Mouse (Mus musculus): ENCODE measurements at regions not wholly inside any gene's neighbourhood (a gene's known extent, or its start where the extent isn't known, plus 50 kb on each side); places are given as distances from the start of the nearest gene placed in this dataset.

DNA sequence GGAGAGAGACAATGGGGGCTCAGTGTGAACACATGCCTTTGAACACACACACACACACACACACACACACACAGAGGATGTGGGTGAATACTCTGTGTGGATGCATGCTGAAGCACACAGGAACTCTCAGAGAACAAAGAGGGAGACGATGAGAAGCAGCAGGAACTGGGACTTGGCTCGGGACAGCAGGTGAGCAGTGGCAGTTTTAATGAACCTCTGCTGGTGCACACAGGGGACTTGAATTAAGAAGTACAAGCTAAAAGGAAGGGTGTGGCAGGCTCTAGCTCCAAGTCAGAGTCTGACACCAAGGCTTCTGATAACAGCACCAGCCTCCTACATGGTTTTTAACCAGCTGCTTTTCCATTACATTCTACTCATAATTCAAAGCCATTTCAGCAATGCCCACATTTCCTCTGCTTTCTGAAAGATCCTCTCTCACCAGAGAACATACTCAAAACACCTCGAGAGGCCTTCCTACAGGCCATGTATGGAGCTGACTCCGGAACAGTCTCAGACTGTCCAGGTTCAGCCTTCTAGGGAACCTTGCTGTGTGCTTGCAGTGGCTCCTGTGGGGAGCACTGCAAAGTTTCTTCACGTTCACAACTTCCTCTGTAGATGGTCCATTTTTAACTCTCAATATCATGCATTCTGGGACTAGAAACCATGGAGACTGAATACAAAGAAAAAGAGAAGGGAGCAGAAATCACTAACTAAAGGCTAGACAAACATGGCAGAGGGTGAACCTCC is 206.9 kb upstream of the Smim15 start:
- Histone ChIP-seq H3K27me3 (no peaks in the 10 kb centered on the region), H3K4me1 (peaks cover 31% of the 10 kb centered on the region), H3K4me3 (no peak overlapping the region), H3K9me3 (no peaks in the 10 kb centered on the region), H3K36me3 (no peaks in the 10 kb centered on the region), H3K27ac (replicated peaks) (no peak overlapping the region), H3K9ac (replicated peaks) (no peak overlapping the region), H3K4me2 (replicated peaks) (no peak overlapping the region)
- ATAC-seq (replicated peaks) = no peak
- 43% methylated on average over 5 of the region's 5 CpGs for WGBS

DNA sequence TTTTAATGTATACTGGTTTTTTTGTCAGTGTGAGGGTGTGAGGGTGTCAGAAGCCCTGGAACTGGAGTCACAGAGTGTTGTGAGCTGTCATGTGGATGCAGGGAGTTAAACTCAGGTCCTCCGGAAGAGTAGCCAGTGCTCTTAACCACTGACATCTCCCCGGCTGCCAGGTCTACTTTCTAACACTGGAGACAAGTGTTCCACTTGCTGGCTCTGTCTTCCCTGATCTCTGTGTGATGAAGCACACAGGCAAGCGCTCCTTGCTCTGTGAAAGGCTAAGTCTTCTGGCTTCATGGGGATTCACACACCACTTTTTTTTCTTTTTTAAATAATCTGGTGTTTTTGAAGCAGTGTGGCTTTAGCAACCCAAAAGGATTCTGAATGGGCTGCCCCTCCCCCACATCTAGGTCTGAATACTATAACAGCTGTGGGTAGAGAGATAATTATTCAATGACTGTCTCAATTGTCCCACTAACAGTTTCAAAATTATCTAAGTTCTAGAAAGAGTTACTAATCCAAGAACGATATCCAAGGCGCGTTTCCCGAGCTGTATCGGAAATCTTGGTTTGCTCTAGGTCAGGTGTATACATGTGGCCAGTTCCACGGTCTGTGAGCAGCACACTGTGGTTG is 208.4 kb upstream of the Smim15 start:
- no peaks in the 10 kb centered on the region for H3K36me3 ChIP-seq
- H3K4me3 ChIP-seq = no peak overlapping the region
- ATAC-seq (replicated peaks) = no peak
- H3K9ac ChIP-seq (replicated peaks) = no peak overlapping the region
- H3K4me1 ChIP-seq = peaks cover 46% of the 10 kb centered on the region
- 42% methylated on average over 9 of the region's 9 CpGs for WGBS
- no peak overlapping the region for H3K4me2 ChIP-seq (replicated peaks)
- H3K27me3 ChIP-seq = no peaks in the 10 kb centered on the region
- H3K9me3 ChIP-seq = no peaks in the 10 kb centered on the region
- H3K27ac ChIP-seq (replicated peaks) = no peak overlapping the region

DNA sequence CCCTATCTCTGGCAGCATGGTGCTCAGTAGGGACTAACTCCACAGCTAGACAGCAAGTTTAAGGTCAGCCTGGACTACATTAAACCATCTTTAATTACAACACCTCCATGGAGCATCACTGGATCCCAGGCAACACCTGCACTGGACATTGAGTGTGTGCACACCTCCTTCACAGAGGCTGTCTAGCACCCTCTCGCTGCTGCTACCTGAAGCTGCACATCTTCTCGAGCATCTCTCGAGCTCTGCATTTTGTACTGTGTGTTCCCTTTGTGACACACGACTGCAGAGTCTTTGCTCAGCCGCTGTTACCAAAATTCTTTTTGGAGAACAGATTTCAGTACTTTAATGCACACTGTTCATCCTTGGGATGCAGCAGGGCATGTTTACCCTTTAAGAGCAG is 212.2 kb upstream of the Smim15 start:
- H3K27ac ChIP-seq (replicated peaks) = no peak overlapping the region
- peaks cover 45% of the 10 kb centered on the region for H3K4me1 ChIP-seq
- no peak overlapping the region for H3K4me3 ChIP-seq
- H3K27me3 ChIP-seq = no peaks in the 10 kb centered on the region
- peak; percentile 34 for ATAC-seq (replicated peaks)
- 48% methylated on average over 5 of the region's 5 CpGs for WGBS
- no peak overlapping the region for H3K4me2 ChIP-seq (replicated peaks)
- H3K36me3 ChIP-seq = no peaks in the 10 kb centered on the region
- no peaks in the 10 kb centered on the region for H3K9me3 ChIP-seq
- no peak overlapping the region for H3K9ac ChIP-seq (replicated peaks)

DNA sequence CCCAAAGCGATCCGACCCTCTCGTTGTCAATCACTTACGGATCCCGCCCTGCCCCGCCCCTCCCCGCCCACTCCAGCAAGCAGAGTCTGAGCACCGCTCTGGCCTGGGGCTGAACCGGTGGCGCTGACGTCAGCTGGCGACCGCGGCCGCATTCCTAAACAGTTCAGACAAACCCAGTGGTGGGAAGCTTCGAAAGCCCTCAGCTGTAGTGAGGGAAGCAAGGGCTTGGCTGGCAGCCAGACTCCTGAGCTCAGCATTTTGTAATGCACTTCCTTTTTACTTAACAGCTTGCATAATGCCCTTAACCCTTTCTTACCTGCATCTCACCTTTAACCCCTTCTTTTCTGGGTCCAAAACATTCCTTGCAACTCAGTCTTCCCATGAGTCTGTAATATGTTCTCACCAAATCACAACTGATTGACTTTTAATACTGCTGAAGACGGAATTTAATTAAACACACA is 213.0 kb upstream of the Smim15 start:
- H3K9ac ChIP-seq (replicated peaks) = no peak overlapping the region
- H3K27me3 ChIP-seq = no peaks in the 10 kb centered on the region
- peak overlapping the region; percentile 24 for H3K4me3 ChIP-seq
- peak overlapping the region; percentile 43 for H3K4me2 ChIP-seq (replicated peaks)
- H3K27ac ChIP-seq (replicated peaks) = no peak overlapping the region
- WGBS = 1% methylated on average over 17 of the region's 17 CpGs
- no peaks in the 10 kb centered on the region for H3K36me3 ChIP-seq
- ATAC-seq (replicated peaks) = peak; percentile 99
- H3K4me1 ChIP-seq = peaks cover 40% of the 10 kb centered on the region
- H3K9me3 ChIP-seq = no peaks in the 10 kb centered on the region

DNA sequence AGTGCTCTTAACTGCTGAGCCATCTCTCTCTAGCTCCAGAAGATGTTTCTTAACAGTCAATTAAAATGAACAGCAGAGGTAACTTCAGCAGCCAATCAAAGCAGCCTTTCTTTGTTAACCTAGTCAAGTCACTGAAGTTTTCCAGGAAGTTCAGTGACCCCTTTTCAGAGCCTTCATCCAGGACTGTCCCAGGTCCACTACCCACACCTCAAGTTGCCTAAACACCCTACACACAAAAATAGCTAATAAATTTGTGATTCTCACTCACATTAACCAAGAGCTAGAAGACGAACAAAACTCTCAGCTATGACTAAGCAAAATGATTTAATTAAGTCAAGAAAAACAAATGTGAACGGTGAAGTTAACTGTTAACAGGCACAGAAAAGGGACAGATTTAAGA is 214.0 kb upstream of the Smim15 start:
- Histone ChIP-seq H3K36me3 (no peaks in the 10 kb centered on the region), H3K4me1 (peaks cover 32% of the 10 kb centered on the region), H3K9me3 (no peaks in the 10 kb centered on the region), H3K9ac (replicated peaks) (no peak overlapping the region), H3K4me2 (replicated peaks) (no peak overlapping the region), H3K4me3 (no peak overlapping the region), H3K27ac (replicated peaks) (no peak overlapping the region), H3K27me3 (no peaks in the 10 kb centered on the region)
- no peak for ATAC-seq (replicated peaks)
- WGBS = 59% methylated on average over 2 of the region's 2 CpGs

DNA sequence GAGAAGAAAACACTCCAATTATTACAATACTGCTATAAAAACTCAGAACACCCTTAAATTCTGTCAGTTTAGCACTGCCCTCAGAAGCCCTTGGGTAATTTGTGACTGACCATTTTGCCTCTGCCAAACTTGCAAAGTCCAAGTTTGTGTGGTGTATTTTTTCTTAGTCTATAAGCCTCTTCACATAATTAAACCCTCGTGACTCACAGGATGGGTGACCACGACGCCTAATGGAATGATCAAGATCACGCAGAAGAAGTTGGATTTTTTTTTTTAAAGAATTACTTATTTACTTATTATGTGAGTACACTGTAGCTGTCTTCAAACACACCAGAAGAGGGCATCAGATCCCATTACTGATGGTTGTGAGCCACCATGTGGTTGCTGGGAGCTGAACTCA is 214.4 kb upstream of the Smim15 start:
- no peak overlapping the region for H3K27ac ChIP-seq (replicated peaks)
- ATAC-seq (replicated peaks) = no peak
- no peaks in the 10 kb centered on the region for H3K9me3 ChIP-seq
- H3K9ac ChIP-seq (replicated peaks) = no peak overlapping the region
- H3K4me3 ChIP-seq = no peak overlapping the region
- H3K4me2 ChIP-seq (replicated peaks) = no peak overlapping the region
- peaks cover 29% of the 10 kb centered on the region for H3K4me1 ChIP-seq
- no peaks in the 10 kb centered on the region for H3K27me3 ChIP-seq
- WGBS = 93% methylated on average over 4 of the region's 4 CpGs
- H3K36me3 ChIP-seq = no peaks in the 10 kb centered on the region

DNA sequence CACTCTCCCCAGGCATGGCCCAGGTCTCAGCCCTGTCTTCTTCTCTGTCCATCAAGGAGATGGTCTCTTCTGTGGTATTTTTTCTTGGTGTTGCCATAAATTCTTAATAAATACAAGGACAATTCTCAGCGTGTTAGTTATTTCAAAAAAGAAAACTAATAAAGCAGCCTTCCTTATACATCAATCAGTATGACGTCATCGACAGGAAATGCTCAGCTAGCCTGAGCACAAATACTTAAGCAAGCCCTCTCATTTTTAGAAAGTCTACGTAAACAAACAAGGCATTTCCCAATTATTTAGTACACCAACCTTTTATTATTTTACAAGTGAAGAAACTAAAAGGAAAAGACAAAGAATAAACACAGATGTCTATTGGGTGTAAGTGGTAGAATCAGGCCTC is 218.6 kb upstream of the Smim15 start:
- no peaks in the 10 kb centered on the region for H3K36me3 ChIP-seq
- H3K9me3 ChIP-seq = no peaks in the 10 kb centered on the region
- no peak overlapping the region for H3K9ac ChIP-seq (replicated peaks)
- H3K4me1 ChIP-seq = peaks cover 20% of the 10 kb centered on the region
- no peak overlapping the region for H3K4me2 ChIP-seq (replicated peaks)
- WGBS = 93% methylated on average over 4 of the region's 4 CpGs
- no peaks in the 10 kb centered on the region for H3K27me3 ChIP-seq
- no peak for ATAC-seq (replicated peaks)
- no peak overlapping the region for H3K27ac ChIP-seq (replicated peaks)
- H3K4me3 ChIP-seq = no peak overlapping the region

DNA sequence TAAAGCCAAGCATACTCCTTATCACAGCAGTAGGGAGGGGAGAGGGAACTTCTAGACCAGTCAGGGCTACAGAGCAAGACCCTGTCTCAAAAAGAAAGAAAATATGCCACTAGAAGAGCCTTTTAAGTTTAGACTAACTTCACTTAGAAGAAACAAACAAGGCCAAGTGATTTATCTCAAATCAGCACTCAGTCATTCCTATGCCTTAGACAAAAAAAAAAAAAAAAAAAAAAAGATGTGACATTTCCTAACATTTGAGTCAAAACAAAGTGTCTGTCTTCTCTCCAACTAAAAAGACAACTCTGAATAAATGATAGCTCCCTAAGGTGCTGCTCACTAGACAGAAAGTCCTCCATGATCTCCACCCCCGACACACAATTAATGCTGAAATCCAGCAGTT is 220.9 kb upstream of the Smim15 start:
- Histone ChIP-seq H3K4me2 (replicated peaks) (no peak overlapping the region), H3K9me3 (no peaks in the 10 kb centered on the region), H3K9ac (replicated peaks) (no peak overlapping the region), H3K27ac (replicated peaks) (no peak overlapping the region), H3K4me3 (no peak overlapping the region), H3K36me3 (no peaks in the 10 kb centered on the region), H3K4me1 (peaks cover 23% of the 10 kb centered on the region), H3K27me3 (no peaks in the 10 kb centered on the region)
- no peak for ATAC-seq (replicated peaks)
- WGBS = 67% methylated on average over 1 of the region's 1 CpGs

DNA sequence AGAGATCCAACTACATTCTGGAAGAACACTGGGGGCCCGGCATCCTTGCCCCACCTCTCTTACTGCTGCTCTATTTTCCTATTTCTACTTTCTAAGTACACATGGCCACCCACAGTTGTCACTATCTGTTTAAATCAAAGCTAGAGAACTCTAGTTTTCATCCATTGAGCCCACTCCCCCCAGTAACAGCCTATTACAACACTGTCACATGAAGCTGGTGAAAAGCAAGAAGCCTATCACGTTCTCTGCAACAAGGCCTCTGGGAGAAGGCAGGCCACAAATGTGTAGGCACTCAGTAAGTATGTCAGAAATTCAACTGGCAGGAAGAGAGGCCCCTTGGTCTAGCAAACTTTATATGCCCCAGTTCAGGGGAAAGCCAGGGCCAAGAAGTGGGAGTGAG is 222.0 kb upstream of the Smim15 start:
- Histone ChIP-seq H3K4me3 (no peak overlapping the region), H3K9me3 (no peaks in the 10 kb centered on the region), H3K27me3 (no peaks in the 10 kb centered on the region), H3K4me1 (peaks cover 18% of the 10 kb centered on the region), H3K9ac (replicated peaks) (no peak overlapping the region), H3K36me3 (no peaks in the 10 kb centered on the region), H3K27ac (replicated peaks) (no peak overlapping the region), H3K4me2 (replicated peaks) (no peak overlapping the region)
- ATAC-seq (replicated peaks) = no peak
- 84% methylated on average over 2 of the region's 2 CpGs for WGBS

DNA sequence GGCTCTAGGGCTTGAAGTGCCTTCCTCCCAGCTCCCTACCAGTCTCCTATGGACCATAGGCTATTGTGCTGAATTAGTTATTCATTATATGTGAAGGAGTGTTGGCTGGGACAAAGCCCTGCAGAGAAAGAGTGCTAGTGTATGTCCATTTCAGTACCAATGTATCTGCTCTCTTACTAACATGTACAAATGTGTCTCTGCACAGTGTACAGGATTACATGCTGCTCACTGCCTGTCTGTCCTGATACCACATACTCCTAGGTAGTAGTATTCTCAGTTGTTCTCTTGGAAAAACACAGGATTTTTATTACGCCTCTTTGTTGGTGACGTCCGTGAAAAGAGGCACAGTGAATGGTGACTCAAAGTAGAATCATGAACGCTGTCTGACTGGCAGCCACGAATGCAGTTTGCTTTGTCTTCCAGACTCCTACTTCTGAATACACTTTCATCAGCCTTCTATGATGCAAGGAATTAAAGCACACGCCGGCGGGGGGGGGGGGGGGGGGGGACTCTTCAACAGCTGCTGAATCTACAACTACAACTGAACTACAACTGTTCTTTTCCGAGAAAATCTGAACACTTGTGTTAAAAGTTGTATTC is 230.6 kb upstream of the Smim15 start:
- H3K36me3 ChIP-seq = no peaks in the 10 kb centered on the region
- H3K27ac ChIP-seq (replicated peaks) = no peak overlapping the region
- no peak overlapping the region for H3K4me2 ChIP-seq (replicated peaks)
- H3K4me3 ChIP-seq = no peak overlapping the region
- peaks cover 50% of the 10 kb centered on the region for H3K4me1 ChIP-seq
- H3K9ac ChIP-seq (replicated peaks) = no peak overlapping the region
- peak; percentile 25 for ATAC-seq (replicated peaks)
- no peaks in the 10 kb centered on the region for H3K9me3 ChIP-seq
- no peaks in the 10 kb centered on the region for H3K27me3 ChIP-seq
- 11% methylated on average over 9 of the region's 9 CpGs for WGBS

DNA sequence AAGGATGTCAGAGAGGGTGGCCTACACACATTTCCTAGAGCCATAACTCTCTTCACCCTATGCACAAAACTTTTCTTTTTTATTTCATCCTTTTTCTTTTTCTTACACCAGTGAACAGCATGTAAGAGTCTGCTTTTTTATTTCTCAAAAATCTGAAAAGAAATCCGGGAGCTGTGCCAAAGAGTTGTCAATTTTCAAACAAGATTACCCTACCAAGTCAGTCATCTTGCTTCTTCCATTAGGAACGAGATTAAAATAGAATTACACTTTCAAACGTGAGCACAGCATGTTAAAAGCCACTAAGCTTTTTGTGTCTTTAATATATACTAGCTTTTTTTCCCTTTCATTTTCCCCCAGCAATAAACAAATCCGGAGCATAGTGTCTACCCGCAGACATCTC is 232.2 kb upstream of the Smim15 start:
- Histone ChIP-seq H3K4me3 (no peak overlapping the region), H3K4me1 (peaks cover 46% of the 10 kb centered on the region), H3K9ac (replicated peaks) (no peak overlapping the region), H3K27ac (replicated peaks) (peak overlapping the region; percentile 59), H3K36me3 (no peaks in the 10 kb centered on the region), H3K9me3 (no peaks in the 10 kb centered on the region), H3K27me3 (no peaks in the 10 kb centered on the region), H3K4me2 (replicated peaks) (no peak overlapping the region)
- 0 out of 2 replicates have a peak, but pooled peaks have one; percentile 12 for ATAC-seq (replicated peaks)
- WGBS = 17% methylated on average over 5 of the region's 5 CpGs

DNA sequence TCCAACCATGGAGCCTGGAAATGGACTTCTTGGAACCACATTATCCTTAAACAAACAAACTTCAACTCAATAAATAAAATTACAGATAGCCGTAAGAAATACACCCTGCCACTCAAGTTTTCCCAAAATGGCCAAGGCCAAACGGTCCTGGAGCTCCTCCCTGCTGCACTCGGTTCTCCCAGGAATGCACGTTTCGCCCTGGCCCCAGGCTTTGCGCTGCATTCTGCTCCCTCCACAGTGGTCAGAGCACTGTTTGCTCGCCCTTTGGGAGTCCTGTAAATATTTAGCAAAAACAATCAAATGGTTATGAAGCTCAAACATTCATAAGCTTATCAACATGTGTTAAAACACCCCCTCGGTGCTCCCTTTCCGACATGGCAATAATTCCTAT is 233.4 kb upstream of the Smim15 start:
- no peaks in the 10 kb centered on the region for H3K9me3 ChIP-seq
- WGBS = 89% methylated on average over 9 of the region's 9 CpGs
- ATAC-seq (replicated peaks) = no peak

More for the DNA sequence above, 233.4 kb upstream of the Smim15 start:
- Histone ChIP-seq H3K9ac (replicated peaks) (no peak overlapping the region), H3K4me3 (no peak overlapping the region), H3K36me3 (no peaks in the 10 kb centered on the region), H3K4me1 (peaks cover 39% of the 10 kb centered on the region), H3K4me2 (replicated peaks) (no peak overlapping the region), H3K27me3 (no peaks in the 10 kb centered on the region), H3K27ac (replicated peaks) (no peak overlapping the region)
